Mouse (Mus musculus) fat pad, adult 2 months (tissue): ENCODE data around the gene Ech1.

Source experiments
- DNase-seq: peaks from one replicate; pipeline ENCODE4 v3.0.0-alpha.2; 2011; ENCODE audit warnings: low read depth, low spot score; ENCODE audit errors: extremely low read depth

Gene Ech1

GRCm38 (mm10) chr7:28802846-28803588 lies 22.0 kb upstream of the Ech1 start:
- DNase-seq: no peak

GRCm38 (mm10) chr7:28803756-28804155 lies 21.3 kb upstream of the Ech1 start:
- DNase-seq: no peak

GRCm38 (mm10) chr7:28806869-28807268 lies 18.1 kb upstream of the Ech1 start:
- DNase-seq: no peak

- no peak for DNase-seq
Observed at GRCm38 (mm10) chr7:28807641-28808220, 17.3 kb upstream of the Ech1 start.

GRCm38 (mm10) chr7:28808221-28808941 lies 16.6 kb upstream of the Ech1 start, which contains the start of gene Hnrnpl:
Hnrnpl (plus strand) TSS chr7:28808541.
- DNase-seq: no peak

GRCm38 (mm10) chr7:28808957-28809393 lies 16.0 kb upstream of the Ech1 start:
- DNase-seq: no peak

- DNase-seq: no peak
Observed at GRCm38 (mm10) chr7:28809401-28810089, 15.5 kb upstream of the Ech1 start.

- peak; percentile 99 for DNase-seq
Observed at GRCm38 (mm10) chr7:28810107-28811066, 14.6 kb upstream of the Ech1 start.

GRCm38 (mm10) chr7:28811228-28811627 lies 13.8 kb upstream of the Ech1 start:
- DNase-seq: no peak

- DNase-seq: no peak
Observed at GRCm38 (mm10) chr7:28811640-28812275, 13.3 kb upstream of the Ech1 start.

GRCm38 (mm10) chr7:28812436-28812835 lies 12.6 kb upstream of the Ech1 start:
- no peak for DNase-seq

GRCm38 (mm10) chr7:28812949-28813348 lies 12.1 kb upstream of the Ech1 start:
- DNase-seq: no peak

- no peak for DNase-seq
Observed at GRCm38 (mm10) chr7:28814306-28815034, 10.5 kb upstream of the Ech1 start.

GRCm38 (mm10) chr7:28815230-28815629 lies 9.8 kb upstream of the Ech1 start:
- no peak for DNase-seq

GRCm38 (mm10) chr7:28816201-28816600 lies 8.8 kb upstream of the Ech1 start:
- DNase-seq: no peak

GRCm38 (mm10) chr7:28816920-28817319 lies 8.1 kb upstream of the Ech1 start:
- DNase-seq: no peak

GRCm38 (mm10) chr7:28817524-28817923 lies 7.5 kb upstream of the Ech1 start:
- no peak for DNase-seq

GRCm38 (mm10) chr7:28817957-28818356 lies 7.1 kb upstream of the Ech1 start:
- DNase-seq: no peak

GRCm38 (mm10) chr7:28818436-28818835 lies 6.6 kb upstream of the Ech1 start:
- DNase-seq: no peak
